Mouse (Mus musculus) thymus, adult 2 months (tissue): ENCODE measurements around the gene Zfp704.
A peak's percentile ranks its signal among the peaks of the same experiment; 100 is the strongest.

Experiments
- CTCF ChIP-seq: fragments of 200-500 bp; IDR thresholded peaks from 2 replicates; pipeline ENCODE4 v1.5.1; 2012; ENCODE audit warnings: mild to moderate bottlenecking, control low read depth, low read length, moderate library complexity, borderline replicate concordance; ENCODE audit not compliant: control insufficient read depth, poor library complexity, insufficient read depth; ENCODE audit errors: extremely low read depth
- POLR2A ChIP-seq: fragments of 200-500 bp; IDR thresholded peaks from 2 replicates; pipeline ENCODE4 v1.6.1; 2012; ENCODE audit warnings: mild to moderate bottlenecking, low read length, control low read depth, moderate library complexity; ENCODE audit not compliant: control insufficient read depth, poor library complexity, insufficient read depth; ENCODE audit errors: extremely low read depth

GRCm38 (mm10) chr3:9512199-9512598 lies 97.7 kb downstream of the Zfp704 start:
- TF ChIP-seq CTCF (0 out of 2 replicates have a peak, but pooled peaks have one; percentile 37), POLR2A (no peak)
